Mouse (Mus musculus): ENCODE data around the gene Tbcel.

DNA sequence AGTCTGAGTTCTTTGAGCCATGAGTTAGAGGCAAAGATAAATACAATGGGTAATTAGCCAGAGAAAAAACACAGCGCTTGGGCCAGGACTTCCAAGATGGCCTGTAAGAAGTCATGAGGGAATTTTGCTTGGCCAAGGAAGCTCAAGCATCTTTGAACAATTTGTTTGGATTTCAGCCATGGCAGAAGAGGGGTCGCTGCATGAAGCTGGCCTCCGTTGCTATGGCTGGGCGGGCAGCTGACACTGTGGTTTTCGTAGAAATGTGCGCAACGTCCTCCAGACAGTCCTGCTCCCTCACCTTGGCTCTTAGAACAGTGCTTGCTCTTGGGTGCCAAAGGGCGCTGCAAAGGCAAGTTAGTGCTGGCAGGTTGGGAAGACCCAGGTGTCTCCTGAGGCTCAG lies 25.9 kb upstream of the Tbcel start:
- no peak for TF ChIP-seq CTCF (conservative IDR thresholded peaks at IDR 0.05; ENCODE audit: low read length)
- TF ChIP-seq POU5F1 (IDR thresholded peaks at IDR 0.05; ENCODE audit: borderline replicate concordance, low read length), result no peak
